Mouse (Mus musculus): ENCODE data around the gene Poc1b.

DNA sequence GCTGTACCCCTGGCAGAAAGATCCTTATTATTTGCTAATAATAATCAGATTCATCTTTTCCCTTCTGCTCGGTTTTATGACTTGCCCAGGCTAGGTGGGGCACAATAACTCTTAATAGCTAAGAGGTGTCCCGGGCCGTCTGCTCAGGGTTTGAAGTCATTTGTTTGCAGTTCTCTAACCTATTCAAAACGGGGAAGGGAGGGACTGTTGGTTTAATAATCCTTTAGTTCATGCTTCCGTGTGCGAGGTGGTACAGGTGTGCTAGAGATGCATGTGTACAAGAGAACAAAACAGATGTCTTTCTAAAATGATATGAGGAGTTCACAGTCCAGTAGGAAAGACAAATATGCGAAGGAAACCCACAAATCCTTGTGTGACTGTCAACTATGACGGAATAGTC lies 7.5 kb downstream of the Poc1b start:
- no peak for TF ChIP-seq CTCF (IDR thresholded peaks at IDR 0.05; ENCODE audit: low read depth, low read length)
- TF ChIP-seq POLR2A (IDR thresholded peaks at IDR 0.05; ENCODE audit: borderline replicate concordance, low read depth, low read length): no peak
